Mouse (Mus musculus): ENCODE results near the gene Kif7. TPM values are rescaled to one million over a fixed set of nuclear protein-coding genes. Genes with fewer than 3 reads are reported as not detected.

The Kif7 gene
- under 1 TPM; 0.20 to 0.40 TPM for total RNA-seq (2023)

DNA sequence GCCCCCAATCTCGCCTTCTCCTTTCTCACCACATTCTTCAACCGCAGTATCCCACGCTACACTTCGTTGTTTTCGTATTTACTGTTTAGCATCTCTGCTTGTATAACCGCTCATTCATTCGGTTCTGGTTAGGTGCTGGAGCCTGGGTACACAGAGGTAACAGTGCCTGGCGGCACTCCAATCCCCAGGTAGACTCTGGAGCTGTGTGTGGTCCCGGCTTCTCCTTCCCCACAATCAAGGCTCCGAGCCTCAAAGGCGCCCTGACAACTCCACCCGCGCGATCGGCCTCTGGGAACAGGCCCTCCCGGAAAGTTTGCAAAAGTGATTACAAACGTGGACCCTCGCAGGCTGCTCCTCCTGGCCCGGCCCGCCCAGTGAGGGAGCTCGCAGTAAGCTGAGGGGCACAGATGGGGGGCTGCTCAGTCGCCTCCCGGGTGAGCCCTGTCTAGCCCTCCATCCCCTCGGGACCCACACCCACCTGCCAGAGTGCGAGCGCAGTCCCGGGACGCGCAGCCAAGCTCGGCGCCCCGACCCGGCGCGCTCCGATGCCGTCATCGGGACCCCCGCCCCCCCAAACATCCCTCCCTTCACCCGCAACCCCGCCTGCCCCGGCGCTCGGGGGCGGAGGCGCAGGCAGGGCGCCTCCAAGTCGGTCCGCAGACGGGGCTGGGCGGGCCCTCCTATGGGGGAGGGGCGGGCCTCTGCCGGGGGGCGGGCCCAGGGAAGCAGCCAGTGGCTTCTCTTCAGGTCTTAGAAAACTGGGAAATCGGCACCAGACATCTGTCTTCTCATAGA is at the start of gene Kif7:
Kif7 (minus strand) TSS at position 534 of the 795 bp plus-strand sequence.

DNA sequence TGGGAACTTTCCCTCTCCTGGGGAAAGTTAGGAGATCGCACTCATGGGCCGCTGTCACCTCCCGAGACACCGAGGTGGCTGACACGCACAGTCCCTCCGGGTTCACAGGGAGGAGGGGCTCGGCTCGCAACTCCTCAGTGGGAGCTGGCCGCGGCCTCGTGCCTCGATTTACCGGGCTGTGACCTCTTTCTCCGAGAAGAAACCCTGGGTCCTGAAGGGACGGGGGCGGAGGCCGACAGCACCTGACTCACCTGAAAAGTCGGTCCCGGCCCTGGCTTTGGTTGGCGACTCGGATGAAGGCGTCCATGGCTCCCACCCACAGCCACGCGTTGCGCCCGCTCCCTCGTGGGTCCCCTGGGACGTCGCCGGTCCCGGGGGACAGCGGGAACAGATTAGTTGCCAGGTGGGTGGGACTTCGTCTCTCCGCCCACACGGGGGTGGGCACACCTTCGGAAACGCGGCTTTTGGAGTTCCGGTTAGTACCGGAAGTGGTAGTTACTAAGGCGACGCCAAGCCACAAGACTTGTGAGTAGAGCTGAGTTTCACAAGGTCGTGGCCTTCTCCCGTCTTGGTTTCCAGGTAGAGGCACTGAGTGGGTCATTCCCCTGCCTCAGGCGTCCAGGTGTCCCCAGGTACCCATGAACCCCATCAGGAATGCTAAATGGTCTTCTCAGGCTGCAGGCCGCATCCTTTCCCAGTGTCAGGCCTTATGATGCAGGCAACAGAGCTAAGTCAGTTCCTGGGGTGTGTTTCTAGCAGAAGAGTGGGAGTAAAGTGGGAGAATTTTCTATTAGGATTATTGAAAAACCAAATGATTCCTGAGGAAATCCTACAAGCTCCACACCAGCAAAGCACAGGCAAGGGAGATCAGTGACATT is 27.4 kb upstream of the Kif7 start, which contains the start of the genes Pex11a and Wdr93:
Pex11a (minus strand) TSS at position 473 of the 878 bp plus-strand sequence.
Wdr93 (plus strand) TSS at position 505 of the 878 bp plus-strand sequence.

DNA sequence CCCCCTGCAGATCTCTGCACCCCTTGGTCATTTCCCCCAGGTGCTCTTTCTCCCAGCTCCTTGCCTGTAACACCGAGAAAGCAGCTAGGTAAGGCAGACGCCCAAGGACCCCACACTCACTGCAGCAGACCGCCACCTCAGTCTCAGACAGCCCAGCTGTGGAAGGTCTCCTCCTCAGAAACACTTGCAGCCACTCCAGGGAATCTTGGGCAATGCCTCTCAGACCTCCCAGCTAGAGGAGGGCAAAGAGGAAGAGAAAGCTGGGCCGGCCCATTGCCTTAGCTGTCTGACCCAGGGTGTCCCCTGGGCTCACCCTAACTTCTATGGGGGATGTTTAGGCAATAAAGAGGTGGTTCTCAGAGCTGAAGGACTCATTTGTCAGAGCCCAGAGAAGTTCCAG is 17.1 kb upstream of the Kif7 start, which contains the start of gene Plin1:
Plin1 (minus strand) TSS at position 282 of the 400 bp plus-strand sequence.

DNA sequence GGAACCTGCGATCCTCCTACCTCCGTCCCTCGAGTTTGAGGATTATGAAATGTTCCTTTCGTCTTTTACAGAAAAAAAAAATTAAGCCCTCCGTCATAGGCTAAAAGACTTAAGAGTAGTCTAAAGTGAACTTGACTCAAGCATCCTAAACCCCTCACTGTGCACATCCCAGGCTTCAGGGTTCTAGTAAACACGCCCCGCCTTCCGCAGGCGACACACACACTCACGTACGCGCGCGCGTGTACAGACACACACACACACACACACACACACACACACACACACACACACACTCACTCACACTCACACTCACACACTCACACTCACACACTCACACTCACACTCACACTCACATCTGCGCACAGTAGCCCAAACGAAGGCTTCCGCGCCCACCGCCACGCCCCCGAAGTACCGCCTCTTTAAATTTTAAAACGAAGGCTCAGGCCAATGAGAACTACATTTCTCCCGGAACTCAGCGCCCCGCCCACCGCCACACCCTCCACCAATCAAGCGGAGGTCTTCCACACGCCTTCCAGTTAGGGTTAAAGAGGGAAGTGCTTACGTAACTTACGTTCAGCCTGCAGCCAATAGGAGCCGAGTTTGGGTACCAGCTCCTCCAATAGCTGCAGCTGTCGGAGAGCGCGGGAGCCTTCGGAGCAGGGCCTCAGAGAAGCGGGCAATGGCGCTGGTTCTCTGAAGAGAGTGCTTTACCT is 55.8 kb downstream of the Kif7 start, which contains the start of gene Ticrr:
Ticrr (plus strand) TSS at position 619 of the 713 bp plus-strand sequence.

Other genes starting within 250 kb of the Kif7 start
- gene Polg, start 249.4 kb downstream of the Kif7 start, total RNA-seq (2023): 100 to 1,000 TPM in 1 of 2 experiments, 10 to 100 TPM in 1; 92.3 to 122 TPM
- gene Rhcg, start 98.1 kb downstream of the Kif7 start, total RNA-seq (2023): under 1 TPM; 0.59 to 0.82 TPM
- 10 to 100 TPM; 22.3 to 25.4 TPM for gene Ticrr, start 55.5 kb downstream of the Kif7 start, total RNA-seq (2023)
- not detected for gene Plin1, start 17.2 kb upstream of the Kif7 start, total RNA-seq (2023)
- gene Pex11a, start 27.4 kb upstream of the Kif7 start, total RNA-seq (2023): 1 to 10 TPM; 1.4 to 1.9 TPM
- gene Wdr93, start 27.4 kb upstream of the Kif7 start, total RNA-seq (2023): not detected
- gene Mesp1, start 78.1 kb upstream of the Kif7 start, total RNA-seq (2023): not detected
- gene Mesp2, start 95.0 kb upstream of the Kif7 start, total RNA-seq (2023): under 1 TPM in 1 of 2 experiments, not detected in 1; 0.39 TPM
- under 1 TPM; 0.55 to 0.60 TPM for gene Anpep, start 145.3 kb upstream of the Kif7 start, total RNA-seq (2023)
- 10 to 100 TPM in 1 of 2 experiments, 1 to 10 TPM in 1; 7.5 to 10.7 TPM for gene Ap3s2, start 204.9 kb upstream of the Kif7 start, total RNA-seq (2023)
- under 1 TPM; 0.72 to 0.75 TPM for gene Arpin, start 219.6 kb upstream of the Kif7 start, total RNA-seq (2023)

Measured in neutrophil, adult 83 days (primary cell).